Mouse (Mus musculus) layer of hippocampus, postnatal 25 days (tissue): ENCODE measurements around the gene Rusc1. TPM values are rescaled to one million over a fixed set of nuclear protein-coding genes. Genes with fewer than 3 reads are reported as not detected.

Experiments used
- DNase-seq, 2 experiments: peaks; one replicate each; pipeline ENCODE4 v3.0.0; 2022; ENCODE audit warnings: mixed read lengths in 2 of 2, low spot score in 1 of 2; ENCODE audit errors: extremely low spot score in 1 of 2
- total RNA-seq, 2 experiments: library from RNA; stranded (reverse); gene quantifications; 2 replicates each; pipeline ENCODE4 v1.2.3; 2021

The Rusc1 gene
- total RNA-seq, result 100 to 1,000 TPM; 132 to 145 TPM

GRCm38 (mm10) chr3:89093175-89093574 lies at the start of gene Rusc1:
Gene Rusc1, minus strand, starts transcription at chr3:89093311.
- DNase-seq, result peak; percentile 84 to 85

DNA sequence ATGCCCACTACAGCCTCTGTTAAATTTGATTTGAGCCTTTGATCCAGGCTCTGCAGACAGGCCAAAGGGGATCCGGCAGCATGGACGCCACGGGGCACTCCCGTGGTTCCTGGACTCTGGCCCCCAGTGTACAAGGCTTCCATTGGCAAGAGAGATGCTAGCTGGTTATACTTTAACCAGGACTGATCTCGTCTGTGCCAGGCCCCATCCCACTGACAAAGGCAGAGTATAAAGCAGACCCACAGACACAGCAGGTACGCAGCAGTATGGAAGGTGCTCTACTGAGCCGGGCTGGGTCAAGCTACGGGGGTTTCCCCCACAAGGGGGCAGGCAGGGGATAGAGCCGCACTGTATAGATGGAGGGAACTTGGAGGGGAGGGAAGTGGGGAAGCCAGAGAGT lies 43.3 kb upstream of the Rusc1 start:
- no peak for DNase-seq

DNA sequence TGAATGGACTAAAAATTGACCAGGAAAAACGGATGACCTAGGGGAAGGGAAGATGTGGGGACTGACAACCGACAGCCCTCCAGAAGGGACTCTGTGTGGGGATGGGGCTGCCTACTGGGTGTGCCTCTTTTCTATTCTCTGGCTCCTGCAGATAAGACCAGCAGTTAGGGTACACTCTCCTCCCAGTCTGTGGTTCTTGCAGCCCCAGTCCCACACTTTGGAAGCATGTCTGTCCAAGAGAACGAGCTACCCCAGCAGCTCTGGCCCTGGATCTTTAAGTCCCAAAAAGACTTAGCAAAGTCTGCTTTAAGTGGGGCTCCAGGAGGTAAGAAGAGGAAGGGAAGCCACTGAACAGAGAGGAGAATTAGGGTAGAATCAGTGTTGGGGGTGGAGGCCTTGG lies 42.8 kb upstream of the Rusc1 start, which contains the start of gene Pklr:
Pklr (plus strand) TSS at position 185 of the 400 bp plus-strand sequence.
- DNase-seq, result no peak

GRCm38 (mm10) chr3:89133752-89134151 lies 40.6 kb upstream of the Rusc1 start:
- no peak for DNase-seq

DNA sequence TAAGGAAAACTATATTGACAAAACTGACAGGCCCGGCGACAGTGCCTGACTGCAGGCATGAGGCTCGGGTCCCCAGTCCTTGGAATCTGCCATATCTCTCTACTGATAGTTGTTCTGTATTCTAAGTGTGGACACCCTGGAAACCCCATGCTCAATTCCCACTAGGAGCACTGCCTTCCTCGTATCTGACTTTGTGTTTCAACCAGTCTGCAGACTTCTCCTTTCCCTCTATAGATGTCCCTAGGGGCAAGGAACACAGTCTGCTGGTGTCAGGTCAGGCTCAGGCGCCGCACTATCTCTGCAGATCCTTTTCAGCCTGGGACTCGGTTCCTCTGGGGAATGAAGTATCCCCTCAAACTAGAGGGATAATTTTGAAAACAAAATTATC lies 39.9 kb upstream of the Rusc1 start:
- no peak for DNase-seq

DNA sequence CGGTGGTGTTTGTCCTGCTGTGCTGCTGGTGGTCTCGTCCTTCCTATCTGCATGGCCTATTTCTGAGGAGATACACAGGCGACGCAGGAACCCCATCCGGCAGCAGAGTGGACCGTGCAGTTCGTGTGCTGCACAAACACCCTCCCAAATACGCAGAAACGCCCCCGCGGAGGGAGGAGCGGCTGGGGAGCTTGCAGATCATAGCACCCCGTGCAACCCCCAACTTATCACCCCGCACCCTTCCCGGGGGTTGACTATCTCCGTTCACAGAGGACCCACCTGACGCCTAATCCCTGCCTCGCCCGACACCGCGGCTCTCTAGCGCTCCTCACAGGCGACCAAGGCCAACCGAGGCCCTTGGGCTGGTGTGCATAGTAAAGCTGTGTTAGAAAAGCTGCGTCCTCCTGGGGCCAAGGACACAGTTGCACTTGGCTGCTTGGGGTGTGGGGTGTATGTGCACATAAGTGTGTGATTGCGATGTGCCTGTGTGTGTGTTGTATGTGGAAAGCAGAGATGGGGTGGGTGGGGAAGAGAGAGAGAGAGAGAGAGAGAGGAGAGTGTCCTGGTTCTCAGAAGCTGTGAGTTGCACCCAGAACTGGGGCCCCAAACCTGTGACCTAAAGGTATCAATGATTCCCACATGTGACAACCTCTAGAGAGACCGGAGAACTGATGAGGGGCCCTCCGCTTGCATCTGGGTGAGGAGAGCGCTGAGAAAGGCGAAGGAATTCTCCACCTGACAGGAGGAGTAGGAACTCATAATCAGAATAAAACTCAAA lies 39.4 kb upstream of the Rusc1 start:
- DNase-seq, result peak; percentile 47 to 48

DNA sequence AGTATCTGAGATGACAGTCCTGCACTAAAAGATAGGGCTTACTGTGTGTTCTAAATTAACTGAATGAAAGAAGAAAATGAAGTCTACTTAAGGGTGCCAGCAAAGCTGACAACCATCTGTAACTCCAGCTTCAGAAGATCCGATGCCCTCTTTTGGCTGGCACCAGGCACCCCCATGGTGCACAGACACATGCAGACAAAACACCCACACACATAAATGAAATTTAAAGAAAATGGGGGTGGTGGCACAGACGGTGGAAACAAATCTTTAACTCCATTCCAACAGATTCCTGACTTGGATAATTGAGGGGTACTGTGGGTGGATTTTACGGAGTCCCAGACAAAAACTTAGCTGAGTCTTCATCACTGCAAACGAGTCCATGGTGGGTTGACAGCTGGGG lies 38.7 kb upstream of the Rusc1 start:
- no peak for DNase-seq

DNA sequence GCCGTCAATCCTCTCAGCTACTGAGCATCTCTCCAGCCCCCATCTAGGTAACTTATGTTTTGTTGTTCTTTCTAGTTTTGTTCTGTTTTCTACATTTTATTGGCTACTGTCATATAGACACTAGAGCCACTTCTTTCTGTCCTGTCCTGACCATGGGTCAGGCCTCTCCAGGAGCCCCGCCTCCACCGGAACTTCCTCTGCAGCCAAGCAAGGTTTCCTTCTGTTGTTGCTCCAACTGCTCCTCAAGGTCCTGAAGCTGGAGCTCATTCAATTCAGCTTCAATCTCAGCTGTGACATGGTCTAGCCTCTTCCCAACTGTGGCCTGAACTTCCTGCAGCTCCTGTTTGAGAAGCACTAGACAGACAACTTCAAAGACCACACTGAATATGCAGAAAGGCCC lies 36.8 kb upstream of the Rusc1 start:
- DNase-seq, result no peak

GRCm38 (mm10) chr3:89125981-89126380 lies 32.9 kb upstream of the Rusc1 start:
- DNase-seq, result no peak

- DNase-seq, result no peak
Observed at GRCm38 (mm10) chr3:89124241-89124640, 31.1 kb upstream of the Rusc1 start.

GRCm38 (mm10) chr3:89123313-89123712 lies 30.2 kb upstream of the Rusc1 start:
- no peak for DNase-seq

DNA sequence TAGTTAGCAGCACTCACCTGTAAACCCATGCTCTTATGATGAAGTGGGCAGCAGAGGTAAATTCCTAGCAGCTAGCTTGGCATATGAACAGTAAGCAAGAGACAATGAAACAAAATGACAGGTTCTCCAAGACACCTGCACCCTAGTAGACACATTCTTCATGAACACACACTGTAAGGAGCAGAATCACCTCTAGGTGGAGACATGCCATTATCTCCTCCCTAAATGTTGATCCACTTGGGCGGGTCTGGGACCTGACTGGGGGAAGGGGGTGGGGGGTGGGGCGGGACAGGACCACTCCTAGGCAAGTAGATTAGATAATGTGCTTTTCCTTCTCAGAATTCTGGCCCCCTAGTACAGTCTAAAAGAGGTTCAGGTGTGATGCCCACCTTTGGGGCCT lies 22.4 kb upstream of the Rusc1 start:
- DNase-seq, result no peak

GRCm38 (mm10) chr3:89113058-89113457 lies 19.9 kb upstream of the Rusc1 start:
- DNase-seq, result no peak

DNA sequence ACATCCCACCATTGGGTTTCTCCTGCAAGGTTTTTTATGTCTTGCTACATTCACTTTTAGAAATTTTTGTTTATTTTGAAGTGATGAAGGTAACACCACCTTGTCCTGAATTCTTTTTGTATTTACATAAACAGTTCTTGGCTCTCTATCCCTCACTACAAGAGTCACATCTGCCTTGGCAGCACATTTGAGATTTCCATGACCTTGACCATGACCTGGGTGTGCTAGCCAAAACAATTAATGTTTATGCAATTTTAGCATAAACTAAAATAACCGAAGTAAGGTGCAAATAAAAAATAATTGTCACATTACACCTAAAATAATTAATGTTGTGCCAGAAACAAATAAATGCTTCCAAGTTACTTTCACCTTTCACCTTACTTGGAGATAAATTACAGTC lies 15.0 kb upstream of the Rusc1 start:
- no peak for DNase-seq

DNA sequence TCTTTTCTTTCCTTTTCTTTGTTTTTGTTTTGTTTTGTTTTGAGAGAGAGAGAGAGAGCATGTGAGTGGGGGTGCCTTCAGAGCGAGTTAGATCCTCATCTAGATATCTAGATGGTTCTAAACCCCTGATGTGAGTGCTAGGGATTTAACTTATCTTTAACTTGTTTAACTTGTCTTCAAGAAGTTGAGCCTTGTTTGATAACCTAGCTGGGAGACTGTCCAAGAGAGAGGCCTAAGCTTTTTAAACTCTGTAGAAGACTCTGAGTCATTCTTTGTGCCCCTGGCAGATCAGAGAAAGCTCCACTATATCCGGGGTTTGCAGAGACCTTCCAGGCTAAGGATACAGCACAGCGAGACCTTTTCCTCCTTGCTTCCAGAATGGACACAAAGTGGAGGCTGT lies 14.4 kb upstream of the Rusc1 start:
- no peak for DNase-seq

DNA sequence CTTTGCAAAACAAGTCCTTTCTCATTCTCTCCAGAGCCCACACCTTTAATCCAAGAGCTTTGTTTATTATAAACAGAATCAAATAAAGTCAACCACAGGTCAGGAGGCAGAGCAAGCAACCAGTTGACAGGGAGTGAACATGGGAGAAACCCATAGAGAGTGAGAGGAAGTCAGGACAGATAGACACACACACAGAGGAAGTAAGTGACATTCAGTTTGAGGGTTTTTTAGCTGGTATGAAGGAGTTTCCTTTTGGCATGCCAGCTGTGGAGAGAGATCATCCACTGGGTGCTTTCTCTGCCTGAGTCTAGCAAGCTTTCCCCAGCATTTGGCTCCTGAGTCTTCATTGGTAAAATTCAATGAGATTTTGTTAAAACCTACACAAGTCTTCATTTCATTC lies 13.8 kb upstream of the Rusc1 start:
- no peak for DNase-seq

GRCm38 (mm10) chr3:89103291-89103595 lies 10.1 kb upstream of the Rusc1 start:
- DNase-seq, result no peak

DNA sequence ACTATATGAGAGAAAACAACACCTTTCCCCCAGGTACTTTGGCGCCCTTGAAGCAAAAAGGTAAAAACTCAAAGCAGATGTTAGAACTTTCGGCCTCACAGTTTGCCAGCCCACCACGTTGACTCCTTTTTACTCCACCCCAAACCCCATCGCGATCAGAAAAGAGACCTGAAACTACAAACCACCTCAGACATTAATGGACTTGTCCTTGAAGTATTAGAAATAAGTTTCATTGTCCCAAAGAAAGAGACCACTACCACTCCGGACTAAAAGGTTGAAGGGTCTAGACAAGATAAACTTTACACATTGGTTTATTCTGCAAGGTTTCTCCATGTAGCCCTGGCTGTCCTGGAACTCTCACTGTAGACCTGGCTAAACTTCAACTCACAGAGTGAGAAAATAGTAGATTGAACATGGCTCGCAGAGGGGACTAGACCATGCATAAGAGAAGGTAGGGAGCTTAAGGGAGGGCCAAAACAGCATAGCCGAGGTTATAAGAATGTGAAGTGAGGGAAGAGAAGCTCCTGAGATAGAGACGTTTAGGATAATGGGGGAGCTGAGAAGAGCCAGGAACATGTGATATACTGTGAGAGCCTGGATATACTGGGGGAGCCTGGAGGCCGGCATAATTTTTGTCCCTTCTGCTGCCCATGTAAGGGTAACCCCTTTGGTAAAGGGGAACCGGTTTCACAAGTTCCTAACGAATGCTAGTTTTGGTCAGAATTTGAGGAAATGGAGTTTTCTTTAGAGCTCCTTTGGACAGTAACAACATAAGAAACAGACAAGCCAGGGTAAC lies 9.6 kb upstream of the Rusc1 start:
- DNase-seq, result no peak

DNA sequence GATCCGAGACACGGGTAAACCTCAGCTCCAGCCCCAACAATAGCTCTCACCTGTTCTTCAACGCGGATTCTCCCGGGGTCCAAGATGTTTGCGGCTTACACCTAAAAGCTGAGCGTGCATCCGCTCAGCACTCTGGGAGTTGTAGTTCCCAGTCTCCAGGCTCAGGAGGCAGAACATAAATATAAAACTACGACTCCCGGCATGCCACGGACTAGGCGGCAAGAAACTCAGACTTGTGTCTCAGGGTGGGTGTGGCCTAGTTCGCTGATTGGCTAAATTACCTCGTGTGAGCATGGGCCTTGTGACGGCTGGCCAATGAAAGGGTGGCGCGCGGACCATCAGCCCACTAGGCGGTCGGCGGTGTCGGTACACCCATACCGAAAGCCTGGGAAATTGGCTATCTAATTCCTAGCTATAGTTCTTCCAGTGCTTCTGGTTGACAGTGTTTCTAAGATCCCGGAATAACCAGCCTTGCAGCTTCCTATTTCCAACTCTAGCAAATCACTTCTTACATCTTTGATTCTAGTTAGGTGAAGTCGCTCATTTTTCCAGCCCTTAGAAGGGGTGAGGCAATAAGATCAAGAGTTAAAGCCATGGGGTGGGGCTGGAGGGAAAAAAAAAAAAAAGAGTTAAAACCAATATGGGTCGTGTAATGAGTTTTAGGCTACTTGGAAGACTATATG lies 8.8 kb upstream of the Rusc1 start, which contains the start of gene Fdps:
Fdps (minus strand) TSS at position 148 of the 683 bp plus-strand sequence.
- peak; percentile 74 to 78 for DNase-seq

GRCm38 (mm10) chr3:89101459-89101811 lies 8.3 kb upstream of the Rusc1 start:
- DNase-seq, result peak in 1 of 2 experiments; percentile 38

- no peak for DNase-seq
Observed at GRCm38 (mm10) chr3:89100811-89101210, 7.7 kb upstream of the Rusc1 start, which contains the start of gene Gm43738. Gene Gm43738, minus strand, starts transcription at chr3:89101099.
